Mouse (Mus musculus) adrenal gland, adult 2 months (tissue): Measurements from ENCODE around the gene Kcng1. TPM values are rescaled to one million over a fixed set of nuclear protein-coding genes. Genes with fewer than 3 reads are reported as not detected.
A peak's percentile ranks its signal among the peaks of the same experiment; 100 is the strongest.

Experiments
- DNase-seq: peaks from one replicate; pipeline ENCODE4 v3.0.0; 2021
- polyA plus RNA-seq: library from polyadenylated mRNA; depleted of rRNA; stranded (reverse); fragments of >200 nt; gene quantifications from 2 replicates; pipeline ENCODE4 v1.2.3, GENCODE M21; 2012
- total RNA-seq, 2 experiments: library from RNA; stranded (reverse); gene quantifications; 2 replicates each; pipeline ENCODE4 v1.2.3; 2021

Kcng1 gene
- total and polyA plus RNA-seq, 3 experiments, result 0.15 TPM; not detected in 2

DNA sequence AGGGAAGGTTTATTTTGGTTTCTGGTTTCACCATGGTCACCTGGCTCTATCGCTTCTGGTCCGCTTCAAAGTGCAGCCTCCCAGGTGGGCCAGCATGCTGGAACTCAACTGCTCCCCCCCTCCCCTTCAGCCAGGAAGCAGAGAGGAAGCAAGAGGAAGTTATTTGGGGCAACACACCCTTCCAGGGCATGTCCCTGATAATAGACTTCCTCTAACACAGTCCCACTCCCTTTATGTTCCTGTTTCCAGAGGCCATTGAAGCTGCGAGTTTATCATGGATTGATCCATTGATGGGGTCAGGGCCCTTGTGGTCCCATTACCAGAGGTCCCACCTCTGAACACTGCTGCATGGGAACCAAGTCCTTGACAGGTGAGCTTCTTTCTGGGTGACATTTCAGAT lies 21.4 kb downstream of the Kcng1 start:
- DNase-seq, result no peak

DNA sequence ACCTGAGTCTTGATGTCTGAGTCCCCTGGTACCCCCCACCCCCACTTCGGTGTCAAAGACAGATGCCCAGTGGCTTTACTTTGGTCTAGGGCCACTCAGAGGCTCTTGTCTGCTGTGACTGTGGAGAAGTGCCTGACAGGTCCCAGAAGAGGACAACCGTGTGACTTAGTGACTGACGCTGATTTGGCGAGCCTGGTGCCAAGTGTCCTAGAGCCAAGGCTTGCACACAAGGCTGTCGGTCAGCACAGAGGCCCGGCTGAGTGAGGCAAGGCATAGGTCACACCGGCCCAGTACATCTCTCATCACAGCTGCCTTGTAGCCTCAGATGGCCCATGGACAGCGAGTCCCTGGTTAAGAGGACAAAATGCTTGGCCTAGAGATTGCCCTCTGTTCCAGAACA lies 22.5 kb downstream of the Kcng1 start:
- DNase-seq, result peak; percentile 36

DNA sequence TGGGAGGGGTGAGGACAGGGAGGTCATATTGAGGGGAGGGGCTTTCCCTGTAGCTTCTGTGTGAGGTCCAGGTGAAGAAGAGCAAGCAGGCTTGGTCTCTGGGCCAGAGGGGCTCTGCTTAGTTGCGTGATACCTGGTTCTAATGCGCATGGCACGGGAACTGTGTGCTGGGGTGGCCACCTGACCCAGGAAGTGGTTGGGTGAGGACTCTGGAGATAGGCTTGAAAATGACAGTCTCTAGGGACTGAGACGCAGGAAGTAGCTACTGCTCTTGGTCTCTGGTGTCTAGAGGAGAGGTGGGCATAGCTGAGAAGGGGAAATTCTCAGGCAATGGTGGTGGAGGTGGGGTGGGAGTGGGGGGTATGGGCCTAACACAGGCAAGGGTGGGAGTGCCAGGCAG lies 24.3 kb downstream of the Kcng1 start:
- DNase-seq, result no peak

DNA sequence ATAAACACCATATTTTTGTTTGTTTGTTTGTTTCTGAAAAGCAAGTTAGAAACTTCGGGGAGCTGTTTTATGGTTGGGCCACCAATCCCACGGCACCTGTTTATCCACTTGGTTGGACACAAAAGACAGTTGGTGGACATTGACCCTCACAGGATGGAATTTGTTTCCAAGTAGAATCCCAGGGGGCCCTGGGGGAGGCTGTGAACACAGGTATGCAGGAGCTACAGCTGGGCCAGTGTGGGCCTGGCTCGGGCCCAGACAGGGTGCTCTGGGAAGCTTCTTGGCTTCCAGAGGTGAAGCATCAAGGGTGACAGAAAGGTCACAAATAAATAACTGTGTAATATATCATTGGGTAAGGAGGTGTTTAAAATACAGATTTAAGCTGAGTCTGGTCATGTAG lies 25.0 kb downstream of the Kcng1 start:
- no peak for DNase-seq

DNA sequence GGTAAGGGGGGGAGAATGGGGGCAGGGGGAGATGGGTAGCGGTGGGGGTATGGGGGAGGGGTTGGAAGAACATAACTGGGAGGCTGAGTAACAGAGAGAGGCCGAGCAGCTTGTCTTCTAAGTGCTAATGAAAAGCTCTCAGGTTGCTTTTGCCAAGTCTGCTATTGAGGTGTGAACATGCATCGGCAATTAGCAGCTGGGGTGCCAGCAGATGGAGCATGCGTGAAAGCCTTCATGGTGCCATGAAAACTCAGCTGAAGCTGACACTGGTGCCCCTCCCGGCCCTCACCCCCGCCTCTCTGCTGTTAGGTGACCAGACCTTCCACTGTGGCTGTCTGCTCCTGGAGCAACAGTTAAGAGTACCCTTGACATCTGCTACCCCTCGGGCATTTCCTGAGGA lies 27.7 kb downstream of the Kcng1 start:
- no peak for DNase-seq

DNA sequence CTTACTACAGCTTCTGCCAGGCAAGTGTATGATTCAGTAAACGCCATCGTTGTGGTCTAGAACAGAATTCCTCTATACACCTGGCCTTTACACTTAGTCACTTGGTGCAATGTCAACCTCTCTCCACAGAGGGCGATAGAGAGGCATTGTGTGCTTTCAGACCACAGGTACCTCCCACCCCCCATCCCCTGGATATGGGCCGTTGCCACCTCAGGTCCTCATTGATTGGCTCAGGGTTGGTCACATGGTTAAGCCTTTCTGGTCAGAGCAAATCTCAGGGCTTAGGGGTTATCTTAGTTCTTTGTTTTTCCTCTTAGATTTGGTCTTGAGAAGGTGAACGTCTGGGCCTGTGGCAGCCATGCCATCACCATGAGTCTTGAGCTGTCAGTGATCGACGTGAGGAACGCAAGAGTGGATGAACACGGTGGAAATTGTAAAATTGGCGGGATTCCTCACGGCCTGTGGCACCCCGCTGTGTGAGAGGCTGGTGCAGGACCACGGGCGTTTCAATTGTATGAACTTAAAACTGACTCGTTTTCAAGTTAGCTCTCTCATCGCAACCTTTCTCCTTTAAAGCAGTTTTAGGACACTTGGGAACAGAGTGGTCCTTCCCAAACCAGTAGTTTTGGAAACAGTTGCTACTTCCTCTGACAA lies 28.8 kb downstream of the Kcng1 start:
- no peak for DNase-seq

DNA sequence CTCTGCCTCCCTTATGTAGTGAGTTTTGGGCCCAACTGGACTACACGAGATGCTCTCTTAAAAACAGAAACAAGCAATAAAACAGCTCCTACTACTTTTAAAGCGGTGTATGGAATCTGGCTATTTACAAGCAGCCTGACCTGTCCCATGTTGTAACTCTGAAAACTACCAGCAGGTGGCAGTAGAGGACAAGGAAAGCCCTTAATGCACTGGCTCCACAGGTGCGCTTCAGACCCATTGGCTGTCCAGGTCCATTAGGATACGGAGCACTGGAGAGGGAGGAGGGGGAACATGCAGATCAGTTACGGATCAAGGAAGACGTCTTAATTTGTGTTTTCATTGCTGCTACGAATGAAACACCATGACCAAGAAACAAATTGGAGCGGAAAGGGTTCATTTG lies 31.3 kb downstream of the Kcng1 start:
- peak; percentile 80 for DNase-seq

DNA sequence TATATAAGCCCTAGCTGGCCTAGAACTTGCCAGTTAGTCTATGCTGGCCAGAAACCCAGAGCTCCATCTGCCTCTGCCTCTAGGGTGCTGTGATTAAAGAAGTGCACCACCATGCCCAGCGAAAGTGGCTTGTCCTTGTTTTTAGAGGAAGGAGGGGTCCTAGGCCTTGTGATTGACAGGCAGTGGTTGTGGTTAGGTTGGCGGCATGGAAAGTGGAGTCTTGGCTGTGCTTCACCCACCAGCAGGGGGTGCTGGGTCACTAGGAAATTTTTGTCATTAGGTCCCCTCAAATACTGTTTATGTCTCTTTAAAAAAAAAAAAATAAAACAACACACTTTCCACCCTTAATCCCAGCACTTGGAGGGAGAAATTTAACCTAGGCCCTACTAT lies 32.7 kb downstream of the Kcng1 start:
- no peak for DNase-seq

DNA sequence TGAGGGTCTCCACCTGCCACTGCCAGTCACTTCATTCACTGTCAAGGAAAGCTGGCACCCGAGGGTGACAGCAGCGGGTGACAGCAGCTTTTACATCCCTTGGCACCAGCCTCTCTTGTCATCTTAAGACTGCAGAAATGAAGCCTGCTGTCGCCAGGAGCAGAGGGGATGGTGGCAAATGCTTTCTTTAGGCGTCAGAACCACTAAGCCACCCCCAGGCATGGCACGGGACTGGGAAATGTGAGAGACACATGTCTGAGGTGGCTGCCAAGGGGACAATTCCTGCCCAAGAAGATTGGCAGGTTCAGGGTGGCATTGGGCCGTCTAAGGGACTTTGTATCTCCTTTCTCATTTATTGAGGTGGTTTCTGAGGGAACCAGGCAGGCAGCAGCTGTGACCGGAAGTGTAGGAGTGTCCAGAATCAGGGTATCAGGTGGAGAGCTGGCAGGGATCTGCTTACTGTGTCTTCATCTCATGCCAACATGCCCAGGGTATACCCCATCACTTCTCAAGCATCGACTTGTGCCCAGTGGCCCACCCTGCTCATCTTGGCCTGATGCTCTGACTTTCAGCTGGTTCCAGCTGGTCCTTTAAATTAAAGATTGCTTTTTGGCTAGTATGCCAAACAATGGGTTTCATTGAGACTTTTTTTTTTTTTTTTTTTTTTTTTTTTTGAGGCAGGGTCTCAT lies 33.2 kb downstream of the Kcng1 start:
- no peak for DNase-seq

DNA sequence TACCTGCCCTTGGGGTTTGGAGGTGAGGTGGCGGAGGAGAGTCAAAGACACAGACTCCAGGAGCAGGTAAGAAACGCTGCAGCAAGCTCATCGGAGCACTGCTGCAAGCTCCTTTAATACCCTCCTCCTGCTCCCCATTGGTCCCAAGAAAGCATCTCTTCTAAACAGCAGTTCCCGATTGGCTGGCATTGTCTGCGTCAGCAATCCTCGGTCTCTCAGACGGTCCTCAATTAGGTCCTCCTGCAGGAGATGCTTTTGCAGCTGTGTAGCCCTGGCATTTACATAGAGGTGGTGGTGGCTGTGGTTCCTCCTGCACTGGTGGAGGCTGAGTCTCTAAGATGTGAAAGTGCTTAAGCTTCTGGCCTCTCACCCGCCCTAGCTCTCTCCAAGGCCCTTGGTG lies 36.0 kb downstream of the Kcng1 start:
- no peak for DNase-seq

DNA sequence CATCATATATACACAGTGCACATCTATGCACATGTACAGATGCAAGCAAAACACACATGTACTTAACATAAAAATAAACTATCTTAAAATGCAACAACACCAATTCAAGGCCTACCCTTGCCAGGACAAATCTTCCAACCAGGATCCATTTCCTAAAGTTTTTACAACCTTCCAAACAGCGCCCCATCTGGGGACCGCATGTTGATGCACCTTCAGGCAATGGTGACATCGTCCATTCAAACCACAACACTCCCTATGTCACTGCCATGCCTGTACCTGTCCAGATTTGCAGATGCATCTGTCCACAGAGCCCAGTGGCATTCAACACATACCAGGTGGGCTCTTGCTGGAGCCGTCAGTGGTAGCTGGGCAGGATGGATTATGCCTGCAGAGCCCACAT lies 38.3 kb downstream of the Kcng1 start:
- no peak for DNase-seq

DNA sequence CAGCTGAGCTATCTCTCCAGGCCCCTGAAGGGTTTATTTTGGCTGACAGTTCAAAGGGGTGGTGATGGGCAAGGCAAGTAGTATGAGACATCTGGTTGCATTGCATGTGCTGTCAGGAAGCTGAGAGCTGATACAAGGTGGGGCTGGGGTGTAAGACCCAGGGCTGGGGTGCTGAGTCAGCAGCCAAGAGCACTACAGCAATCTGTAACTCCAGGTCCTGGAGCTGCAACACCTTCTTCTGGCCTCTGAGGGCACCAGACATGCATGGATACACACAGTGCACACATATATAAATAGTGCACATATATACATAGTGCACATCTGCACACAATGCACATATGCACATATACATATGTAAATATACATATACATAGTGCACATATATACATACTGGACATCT lies 38.7 kb downstream of the Kcng1 start:
- no peak for DNase-seq

DNA sequence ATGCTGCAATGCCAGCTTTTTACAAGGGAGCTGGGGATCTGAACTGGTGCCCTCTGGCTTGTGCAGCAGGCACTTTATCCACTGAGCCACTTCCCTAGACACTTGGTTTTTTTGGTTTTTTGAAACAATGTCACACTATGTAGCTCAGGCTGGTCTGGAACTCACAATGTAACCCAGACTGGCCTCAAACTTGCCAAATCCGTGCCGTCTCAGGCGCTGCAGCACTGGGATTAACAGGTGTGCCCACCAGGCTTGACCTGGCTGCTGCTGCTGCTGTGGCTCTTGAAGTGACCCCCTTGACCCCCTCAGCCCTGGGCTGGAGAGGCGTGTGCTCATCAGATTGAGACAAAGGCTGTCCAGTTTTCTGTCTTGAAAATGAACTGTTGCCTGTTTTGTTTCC lies 43.2 kb downstream of the Kcng1 start:
- DNase-seq, result no peak

DNA sequence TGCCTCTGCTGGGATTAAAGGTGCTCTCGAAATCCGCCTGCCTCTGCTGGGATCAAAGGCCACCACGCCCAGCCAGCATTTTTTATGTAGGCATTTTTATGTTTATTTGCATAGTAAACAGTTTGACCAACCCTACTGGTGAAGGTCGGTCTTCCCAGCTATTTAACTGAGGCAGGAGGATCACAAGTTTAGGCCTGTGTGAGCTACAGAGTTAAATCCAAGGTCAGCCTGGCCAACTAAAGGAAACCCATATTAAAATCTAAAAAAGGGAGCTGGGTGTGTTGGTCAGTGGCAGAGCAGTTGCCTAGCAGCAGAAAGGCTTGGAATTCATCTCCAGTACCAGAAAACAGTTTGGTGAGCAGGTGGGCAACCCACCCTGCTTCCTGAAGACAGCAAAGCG lies 48.2 kb downstream of the Kcng1 start:
- DNase-seq, result no peak

DNA sequence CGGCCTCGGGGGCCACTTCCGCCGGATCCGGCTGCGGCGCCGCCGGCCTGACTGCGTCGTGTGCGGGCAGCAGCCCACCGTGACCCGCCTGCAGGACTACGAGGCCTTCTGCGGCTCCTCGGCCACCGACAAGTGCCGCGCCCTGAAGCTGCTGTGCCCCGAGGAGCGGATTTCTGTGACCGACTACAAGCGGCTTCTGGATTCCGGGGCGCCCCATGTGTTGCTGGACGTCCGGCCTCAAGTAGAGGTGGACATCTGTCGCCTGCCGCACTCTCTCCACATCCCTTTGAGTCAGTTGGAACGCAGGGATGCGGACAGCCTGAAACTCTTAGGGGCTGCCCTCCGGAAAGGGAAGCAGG lies 50.1 kb downstream of the Kcng1 start:
- no peak for DNase-seq

DNA sequence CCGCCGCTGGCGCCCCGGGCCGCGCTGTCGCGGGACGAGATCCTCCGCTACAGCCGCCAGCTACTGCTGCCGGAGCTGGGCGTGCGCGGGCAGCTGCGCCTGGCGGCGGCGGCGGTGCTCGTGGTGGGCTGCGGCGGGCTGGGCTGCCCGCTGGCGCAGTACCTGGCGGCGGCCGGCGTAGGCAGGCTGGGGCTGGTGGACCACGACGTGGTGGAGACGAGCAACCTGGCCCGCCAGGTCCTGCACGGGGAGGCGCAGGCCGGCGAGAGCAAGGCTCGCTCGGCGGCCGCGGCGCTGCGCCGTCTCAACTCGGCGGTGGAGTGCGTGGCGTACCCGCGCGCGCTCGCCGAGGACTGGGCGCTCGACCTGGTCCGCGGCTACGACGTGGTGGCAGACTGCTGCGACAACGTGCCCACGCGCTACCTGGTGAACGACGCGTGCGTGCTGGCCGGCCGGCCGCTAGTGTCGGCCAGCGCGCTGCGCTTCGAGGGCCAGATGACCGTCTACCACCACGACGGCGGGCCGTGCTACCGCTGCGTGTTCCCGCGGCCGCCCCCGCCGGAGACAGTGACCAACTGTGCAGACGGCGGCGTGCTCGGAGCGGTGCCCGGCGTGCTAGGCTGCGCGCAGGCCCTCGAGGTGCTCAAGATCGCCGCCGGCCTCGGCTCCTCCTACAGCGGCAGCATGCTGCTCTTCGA lies 50.6 kb downstream of the Kcng1 start:
- no peak for DNase-seq

DNA sequence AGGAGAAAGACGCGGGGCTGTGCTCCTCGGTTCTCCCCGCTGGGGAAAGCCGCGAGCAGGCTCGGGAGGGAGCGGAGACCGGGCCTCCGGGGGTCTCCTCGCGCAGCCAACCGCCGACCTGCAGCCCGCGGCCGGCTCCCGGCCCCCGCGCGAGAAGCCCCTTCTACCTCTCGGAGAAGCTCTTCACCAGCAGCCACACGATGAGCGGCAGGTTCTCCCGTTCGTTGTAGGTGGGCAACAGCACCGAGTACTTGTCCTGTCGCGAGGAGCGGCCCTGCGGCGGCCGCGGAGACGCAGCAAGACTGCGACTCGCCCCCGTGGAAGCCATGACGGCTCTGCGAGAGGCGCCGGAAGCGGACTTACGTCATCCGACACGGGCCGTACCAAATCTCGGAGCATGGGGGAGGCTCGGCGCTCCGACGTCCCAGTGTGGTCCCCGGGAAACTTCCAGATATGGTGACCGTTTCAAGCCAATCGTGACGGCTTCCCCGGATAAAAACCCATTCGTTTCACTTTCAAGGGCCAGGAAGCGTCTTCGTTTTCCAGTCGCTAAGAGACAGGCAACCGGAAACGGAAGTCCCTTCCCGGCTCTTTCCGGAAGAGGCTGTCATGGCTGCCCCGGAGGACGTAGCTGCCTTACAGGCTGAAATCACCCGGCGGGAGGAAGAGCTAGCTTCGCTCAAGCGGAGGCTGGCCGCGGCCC lies 51.4 kb downstream of the Kcng1 start, which contains the start of the genes Gm20716, Dpm1 and Mocs3:
Gene Gm20716 (minus strand): TSS at position 339 of the 703 bp plus-strand sequence.
Gene Dpm1 (minus strand): TSS at position 566 of the 703 bp plus-strand sequence.
Gene Mocs3 (plus strand): TSS at position 597 of the 703 bp plus-strand sequence.
- DNase-seq, result peak; percentile 91

DNA sequence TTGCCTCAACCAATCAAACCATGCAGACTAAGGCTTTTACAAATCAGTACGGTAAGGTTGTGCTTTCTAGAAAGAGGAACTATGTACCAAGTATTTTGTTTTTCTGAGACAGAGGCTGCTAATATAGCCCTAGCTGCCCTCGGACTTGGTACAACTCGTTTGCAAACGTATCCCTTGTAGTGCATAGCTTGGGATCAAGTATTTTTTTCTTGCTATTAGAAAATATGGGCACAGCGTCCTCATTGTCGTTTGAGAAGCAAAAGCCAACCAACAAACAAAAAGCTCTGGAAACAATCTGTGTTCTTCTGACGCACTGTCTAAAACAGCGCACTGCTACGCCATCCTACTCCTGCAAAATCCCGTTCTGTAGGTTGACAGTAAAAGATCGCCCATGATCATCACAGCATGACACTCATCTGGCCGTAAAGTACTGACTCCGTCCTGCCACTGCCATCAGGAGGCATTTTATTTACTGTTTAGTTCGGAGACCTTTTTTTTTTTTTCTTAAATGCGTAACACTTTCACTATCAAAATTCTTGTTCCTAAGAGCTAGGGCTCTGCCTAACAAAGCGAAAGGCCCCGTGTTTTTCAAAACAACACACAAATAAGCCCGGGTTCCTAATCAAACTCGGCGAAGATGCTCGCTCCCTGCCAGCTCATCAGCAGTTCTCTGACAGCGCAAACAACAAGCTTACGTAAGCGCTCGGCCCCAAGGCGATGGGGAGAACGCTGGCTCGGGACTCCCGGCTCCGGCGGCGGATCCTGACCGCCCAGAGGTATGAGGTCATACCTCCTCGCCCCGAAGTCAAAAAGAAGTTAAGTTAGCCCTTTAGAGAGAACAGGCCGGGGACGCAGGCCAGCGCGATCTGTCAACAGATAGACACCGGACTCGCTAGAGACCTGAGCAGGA lies 52.2 kb downstream of the Kcng1 start:
- peak; percentile 77 for DNase-seq

DNA sequence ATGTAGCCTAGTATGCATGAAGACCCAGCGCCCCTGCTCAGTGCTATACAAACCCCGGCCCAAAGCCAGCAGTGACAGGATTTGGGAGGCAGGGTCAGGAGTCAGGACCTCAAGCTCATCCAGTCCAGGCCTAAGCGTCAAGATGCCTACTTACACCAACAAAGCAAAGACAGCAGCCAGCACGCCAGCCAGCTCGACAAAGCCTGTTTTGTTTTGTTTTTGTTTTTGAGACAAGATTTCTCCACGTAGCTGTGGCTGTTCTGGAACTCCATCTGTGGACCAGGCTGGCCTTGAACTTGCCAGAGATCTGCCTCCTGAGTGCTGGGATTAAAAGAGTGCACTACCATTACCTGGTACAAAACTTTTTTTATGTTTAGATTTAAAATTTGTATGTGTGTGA lies 58.2 kb downstream of the Kcng1 start:
- DNase-seq, result no peak

DNA sequence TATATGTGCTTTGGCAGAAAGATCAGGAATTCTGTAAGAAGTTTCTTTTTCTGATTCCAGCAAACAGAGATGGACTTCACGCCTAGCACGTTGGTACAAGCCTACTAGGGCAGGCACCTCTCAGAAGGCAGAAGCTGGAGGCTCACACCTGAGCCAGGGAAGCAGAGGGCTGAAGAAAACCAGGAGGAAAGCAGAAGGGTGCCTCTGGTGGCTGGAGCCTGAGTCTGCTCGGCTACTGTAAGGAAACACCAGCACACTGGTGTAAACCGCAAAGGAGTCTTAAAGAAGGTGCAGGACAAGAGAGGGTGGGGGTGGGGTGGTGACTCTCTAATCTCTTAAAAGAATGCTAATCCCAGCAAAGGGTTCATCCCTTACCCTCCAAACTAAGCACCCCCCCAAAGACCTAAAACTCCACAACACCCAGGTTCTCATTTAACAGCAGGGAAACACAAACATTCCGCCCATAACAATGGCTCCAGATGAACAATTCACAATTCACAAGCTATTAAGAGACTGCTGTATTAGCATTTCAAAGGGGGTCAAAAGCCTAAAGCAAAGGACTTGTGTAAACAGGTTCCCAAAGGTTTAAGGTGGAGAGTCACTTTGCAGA lies 67.6 kb downstream of the Kcng1 start:
- no peak for DNase-seq
